Mouse (Mus musculus) cerebellum, adult 8-10 months (tissue): ENCODE measurements around the gene Sf1.

Experiments
- DNase-seq: peaks from one replicate; pipeline ENCODE4 v3.0.0; 2022

Gene Sf1

DNA sequence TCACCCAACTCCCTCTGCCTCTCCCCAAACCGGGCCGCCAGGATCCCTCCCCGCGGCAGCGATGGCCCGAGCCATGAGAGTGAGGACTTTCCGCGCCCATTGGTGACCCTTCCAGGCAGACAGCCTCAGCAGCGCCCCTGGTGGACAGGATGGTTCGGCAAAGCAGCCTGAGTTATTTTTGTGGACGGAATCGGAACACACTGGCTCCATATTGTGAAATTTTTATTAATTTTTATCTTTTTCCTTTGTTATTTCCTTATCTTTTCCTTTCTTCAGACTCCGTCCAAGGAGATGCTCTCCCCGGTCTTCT is 12.7 kb downstream of the Sf1 start:
- DNase-seq = peak; percentile 70

- no peak for DNase-seq
These were observed 13.2 kb downstream of the Sf1 start for GRCm38 (mm10) chr19:6376643-6377042.

- no peak for DNase-seq
These were observed 14.0 kb downstream of the Sf1 start for GRCm38 (mm10) chr19:6377327-6378040.

DNA sequence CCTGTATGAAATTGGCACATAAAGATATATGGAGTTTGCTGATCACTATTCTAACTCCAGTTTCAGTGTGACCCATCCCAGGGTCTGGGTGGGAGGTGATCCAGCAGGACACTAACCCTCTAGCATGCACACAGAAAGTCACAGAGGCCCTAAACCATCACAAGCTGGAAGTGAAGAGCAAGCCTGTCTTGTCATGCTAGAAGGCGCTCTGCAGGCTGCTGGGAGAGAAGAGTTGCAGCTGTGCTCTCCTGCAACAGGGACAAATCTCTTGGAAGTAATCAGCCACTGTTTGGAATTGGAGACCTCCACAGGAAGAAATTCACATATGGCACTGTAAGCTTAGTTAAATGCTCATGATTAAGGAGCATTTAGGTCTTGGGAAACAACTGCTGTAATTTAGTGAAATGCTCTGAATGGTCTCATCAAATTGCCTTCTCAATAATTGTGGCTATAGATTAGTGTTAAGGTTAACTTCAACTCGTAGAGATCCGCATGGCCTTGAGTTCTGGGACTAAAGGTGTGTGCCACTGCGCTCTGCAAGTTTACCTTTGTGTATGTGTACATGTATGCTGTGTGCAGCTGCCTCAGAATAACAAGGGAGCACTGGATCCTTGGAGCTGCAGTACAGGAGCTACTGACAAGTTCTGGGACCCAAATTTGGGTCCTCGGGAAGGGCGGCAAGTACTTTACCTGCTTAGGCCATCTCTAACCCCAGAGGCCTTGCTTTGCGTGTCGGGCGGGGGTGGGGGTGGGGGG is 17.1 kb downstream of the Sf1 start:
- no peak for DNase-seq

DNA sequence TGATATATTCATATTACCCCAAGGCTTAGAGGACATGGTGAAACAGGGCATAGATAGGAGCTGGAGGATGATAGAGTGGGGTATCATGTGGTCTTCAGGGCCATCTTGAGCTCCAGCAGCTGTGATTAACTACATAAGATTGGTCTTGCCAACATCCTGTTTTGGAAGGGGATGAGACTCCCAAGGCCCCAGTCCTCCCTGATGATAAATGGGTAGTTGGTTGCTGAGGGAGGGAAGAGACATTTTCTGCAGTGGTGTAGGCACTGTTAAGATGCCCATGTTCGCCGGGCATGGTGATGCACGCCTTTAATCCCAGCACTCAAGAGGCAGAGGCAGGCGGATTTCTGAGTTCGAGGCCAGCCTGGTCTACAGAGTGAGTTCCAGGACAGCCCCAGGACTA is 17.7 kb downstream of the Sf1 start:
- DNase-seq = no peak

GRCm38 (mm10) chr19:6382323-6382924 is 18.9 kb downstream of the Sf1 start:
- DNase-seq = peak; percentile 63

GRCm38 (mm10) chr19:6383470-6383869 is 20.0 kb downstream of the Sf1 start:
- DNase-seq = no peak

GRCm38 (mm10) chr19:6384128-6384527 is 20.6 kb downstream of the Sf1 start, which contains the start of gene Pygm:
Pygm (plus strand) TSS chr19:6384399.
- DNase-seq = no peak

DNA sequence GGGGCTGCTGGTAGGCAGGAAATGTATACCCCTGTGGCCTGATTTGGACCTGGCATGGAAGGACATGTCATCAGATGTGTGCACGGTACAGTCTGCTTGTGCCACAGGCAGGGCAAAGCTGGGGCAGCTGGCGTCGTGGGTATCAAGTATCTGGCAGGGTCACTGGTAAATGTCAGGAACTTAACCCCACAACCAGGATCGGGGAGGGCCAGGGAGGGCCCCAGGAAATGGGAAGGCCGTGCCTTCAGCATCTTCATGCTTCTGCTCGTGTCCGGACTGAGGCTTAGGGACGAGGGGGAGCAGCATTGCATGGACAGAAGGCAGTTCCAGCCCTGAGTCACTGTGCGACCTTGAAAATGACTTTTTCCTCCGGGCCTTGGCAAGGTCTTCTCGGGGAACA is 21.5 kb downstream of the Sf1 start:
- no peak for DNase-seq

DNA sequence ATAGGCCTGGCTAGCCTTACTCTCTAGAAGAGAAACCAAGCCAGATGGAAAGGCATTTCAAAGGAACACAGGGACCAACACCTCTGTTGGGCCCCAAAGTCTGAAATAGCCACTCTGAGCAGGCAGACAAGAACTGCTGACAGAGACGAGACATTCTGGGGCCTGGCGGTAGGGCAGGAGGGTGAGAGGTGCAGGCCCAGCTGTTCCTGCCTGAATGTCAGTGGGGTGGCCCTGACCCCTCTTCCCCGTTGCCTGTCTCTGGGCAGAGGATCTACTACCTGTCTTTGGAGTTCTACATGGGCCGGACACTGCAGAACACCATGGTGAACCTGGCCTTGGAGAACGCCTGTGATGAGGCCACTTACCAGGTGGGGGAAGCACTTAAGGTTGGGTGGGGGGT is 21.9 kb downstream of the Sf1 start:
- DNase-seq = no peak

DNA sequence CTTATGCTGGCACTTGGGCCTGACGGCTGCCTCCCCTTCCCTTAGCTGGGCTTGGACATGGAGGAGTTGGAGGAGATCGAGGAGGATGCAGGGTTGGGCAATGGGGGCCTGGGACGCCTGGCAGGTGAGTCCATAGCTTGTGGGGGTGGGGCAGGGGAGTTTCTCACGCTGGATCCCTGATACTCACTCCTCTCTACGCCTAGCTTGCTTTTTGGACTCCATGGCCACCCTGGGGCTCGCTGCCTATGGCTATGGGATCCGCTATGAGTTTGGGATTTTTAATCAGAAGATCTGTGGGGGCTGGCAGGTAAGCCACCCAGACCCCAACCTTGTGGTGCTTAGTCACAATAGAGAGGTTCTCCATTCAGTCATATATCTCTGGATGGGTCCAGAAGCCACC is 22.3 kb downstream of the Sf1 start:
- DNase-seq = no peak

DNA sequence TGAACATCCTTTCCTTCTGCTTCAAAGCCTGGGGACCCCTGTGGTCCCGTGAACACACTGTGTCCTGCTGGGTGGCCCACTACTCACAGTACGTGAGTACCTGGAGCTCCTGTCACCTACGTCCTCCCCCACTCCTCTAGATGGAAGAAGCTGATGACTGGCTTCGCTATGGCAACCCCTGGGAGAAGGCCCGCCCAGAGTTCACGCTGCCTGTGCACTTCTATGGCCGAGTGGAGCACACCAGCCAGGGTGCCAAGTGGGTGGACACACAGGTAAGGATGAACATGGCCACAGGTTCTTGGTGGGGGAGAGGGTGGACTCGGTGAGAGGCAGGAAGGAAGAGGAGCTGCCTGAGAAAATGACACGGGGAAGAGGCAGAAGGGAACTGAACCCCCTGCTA is 22.7 kb downstream of the Sf1 start:
- DNase-seq = no peak

GRCm38 (mm10) chr19:6388006-6388405 is 24.5 kb downstream of the Sf1 start:
- peak; percentile 63 for DNase-seq

DNA sequence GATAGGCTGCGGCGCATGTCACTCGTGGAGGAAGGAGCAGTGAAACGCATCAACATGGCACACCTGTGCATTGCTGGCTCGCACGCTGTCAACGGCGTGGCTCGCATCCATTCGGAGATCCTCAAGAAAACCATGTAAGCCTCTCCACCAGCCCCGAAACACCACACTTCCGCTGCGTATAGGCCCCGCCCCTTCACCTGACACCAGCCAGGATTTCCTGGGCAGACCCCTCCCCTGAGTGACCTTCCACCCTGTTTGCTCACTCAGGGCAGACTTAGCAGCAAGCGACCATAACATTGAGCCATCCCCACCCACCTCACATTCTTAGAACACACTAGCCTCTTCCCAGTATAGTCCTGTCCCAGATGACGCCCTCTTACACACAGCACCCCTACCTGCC is 26.3 kb downstream of the Sf1 start:
- DNase-seq = no peak

- no peak for DNase-seq
These were observed 26.8 kb downstream of the Sf1 start for GRCm38 (mm10) chr19:6390251-6390650.

DNA sequence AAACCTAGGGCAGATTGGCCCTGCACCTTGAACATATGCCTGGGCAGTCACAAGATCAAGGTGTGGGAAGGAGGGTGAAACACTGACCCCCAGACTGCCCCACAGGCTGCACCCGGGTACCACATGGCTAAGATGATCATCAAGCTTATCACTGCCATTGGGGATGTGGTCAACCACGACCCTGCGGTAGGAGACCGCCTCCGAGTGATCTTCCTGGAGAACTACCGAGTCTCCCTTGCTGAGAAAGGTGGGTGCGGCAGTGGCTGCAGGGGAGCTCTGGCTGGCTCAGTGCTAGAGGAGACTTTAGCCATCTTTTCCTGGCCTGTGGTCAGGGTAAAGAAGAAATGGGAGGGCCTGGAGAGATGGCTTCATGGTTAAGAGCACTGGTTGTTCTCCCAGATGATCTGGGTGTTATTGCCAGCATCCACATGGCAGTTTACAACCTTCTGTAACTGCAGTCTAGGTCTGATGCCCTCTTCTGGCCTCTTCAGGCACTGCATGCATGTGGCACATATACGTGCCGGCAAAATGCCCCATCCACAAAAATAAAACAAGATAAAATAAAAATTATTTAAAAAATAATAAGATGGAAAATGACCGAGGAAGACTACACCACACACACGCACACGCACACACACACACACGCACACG is 29.4 kb downstream of the Sf1 start:
- DNase-seq = no peak

GRCm38 (mm10) chr19:6393637-6394036 is 30.1 kb downstream of the Sf1 start:
- DNase-seq = peak; percentile 12

GRCm38 (mm10) chr19:6396237-6396636 is 32.7 kb downstream of the Sf1 start:
- no peak for DNase-seq

GRCm38 (mm10) chr19:6397582-6398249 is 34.2 kb downstream of the Sf1 start:
- DNase-seq = peak; percentile 17

DNA sequence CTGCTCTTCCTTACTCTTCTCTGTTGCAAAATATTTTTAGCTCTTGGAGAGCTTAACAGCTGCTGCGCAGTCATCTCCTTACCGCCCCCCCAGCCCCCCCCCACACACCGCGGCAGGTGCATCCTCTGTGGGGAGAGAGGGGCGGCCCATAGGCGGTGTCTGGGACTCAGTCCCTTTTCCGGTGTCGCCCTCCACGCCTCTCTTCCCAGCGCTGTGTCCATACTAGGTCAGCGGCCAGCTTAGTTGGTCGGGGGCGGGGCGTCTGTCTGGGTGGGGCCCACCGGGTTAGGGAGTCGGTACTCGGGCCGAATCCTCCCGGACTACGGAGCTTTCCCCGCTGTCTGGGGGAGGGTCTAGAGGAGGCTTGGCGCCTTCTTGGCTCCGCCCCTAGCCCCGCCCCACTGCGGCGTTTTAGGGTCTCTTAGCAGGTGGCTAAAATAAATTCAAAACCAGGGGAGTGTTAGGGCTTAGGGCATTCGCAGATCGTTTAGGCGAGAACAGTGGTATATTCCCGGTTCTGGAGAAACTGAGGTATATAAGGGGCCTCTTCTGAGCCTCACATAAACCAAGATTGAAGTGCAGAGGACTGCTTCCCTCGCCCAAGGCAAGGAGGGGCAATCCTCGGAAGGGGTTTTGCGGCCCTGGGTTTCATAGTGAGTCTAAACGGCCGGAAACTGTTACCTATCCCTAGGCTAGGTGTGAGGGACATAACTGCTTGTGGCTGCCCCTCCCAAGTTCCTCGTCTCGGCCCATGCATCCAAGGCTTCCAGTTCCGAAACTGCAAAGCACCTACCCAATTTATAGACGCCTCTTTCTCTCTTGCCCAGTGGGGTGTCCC is 35.2 kb downstream of the Sf1 start:
- peak; percentile 62 for DNase-seq

DNA sequence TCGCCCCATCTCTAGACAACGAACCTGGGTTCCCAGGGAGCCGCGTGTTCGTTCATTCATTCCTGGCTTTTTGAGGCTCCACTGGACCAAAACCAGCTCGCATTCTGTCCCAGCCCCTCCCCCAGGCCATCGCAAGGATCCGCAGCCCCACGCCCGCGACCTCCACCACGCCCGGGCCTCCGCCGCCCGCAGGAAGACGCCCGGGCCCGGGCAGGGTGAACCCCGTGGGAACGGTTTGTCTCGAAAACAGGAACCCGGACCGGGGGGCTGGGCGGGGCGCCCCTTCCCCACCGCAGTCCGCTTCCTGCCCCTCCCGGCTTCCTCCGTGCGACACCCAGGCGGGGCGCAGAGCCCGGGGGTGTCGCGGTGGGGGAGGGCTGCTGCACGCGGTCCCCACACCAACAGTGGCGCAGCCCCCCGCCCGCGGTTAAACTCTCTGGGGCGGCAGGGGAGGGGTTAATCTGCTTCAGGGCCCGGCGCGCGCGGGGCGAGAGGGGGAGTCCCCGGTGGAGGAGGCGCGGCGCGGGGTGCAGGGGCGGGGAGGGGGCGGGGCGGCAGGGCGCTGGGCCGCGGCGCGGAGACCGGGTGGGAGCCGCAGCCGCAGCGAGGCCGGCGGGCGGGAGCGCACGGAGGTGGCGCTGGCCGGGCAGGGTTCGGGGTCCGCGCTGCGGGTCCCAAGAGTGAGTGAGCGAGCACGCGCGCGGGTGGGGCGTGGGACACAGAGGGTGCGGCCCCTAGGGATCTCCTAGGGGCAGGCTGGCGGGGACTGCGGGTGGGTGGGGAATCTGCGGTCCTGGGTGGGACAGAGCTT is 36.0 kb downstream of the Sf1 start, which contains the start of gene Rasgrp2:
Rasgrp2 (plus strand) TSS at position 56 of the 811 bp plus-strand sequence.
- DNase-seq = peak; percentile 47
